Mouse (Mus musculus): ENCODE data around the gene Ugt1a10. TPM values are rescaled to one million over a fixed set of nuclear protein-coding genes. Genes with fewer than 3 reads are reported as not detected.
"Not testable (repeated sequence)": the region's sequence is repeated elsewhere in the genome, so short reads cannot be mapped to it uniquely, and the experiment has no call there.

Gene Ugt1a10
- total and polyA plus RNA-seq, 2 experiments from 2014 or later, result not detected

GRCm38 (mm10) chr1:88218591-88218990 is 163.4 kb downstream of the Ugt1a10 start:
- Histone ChIP-seq H3K4me2 (ENCODE audit: low read depth, low read length, poor library complexity, severe bottlenecking) (no peak overlapping the region), H3K9me3 (ENCODE audit: low read length) (peaks cover 28% of the 10 kb centered on the region), H3K27ac (ENCODE audit: low read depth, low read length) (no peak overlapping the region), H3K4me3 (ENCODE audit: low read depth, low read length) (no peak overlapping the region), H3K36me3 (ENCODE audit: insufficient read depth, low read length) (no peaks in the 10 kb centered on the region), H3K4me1 (ENCODE audit: insufficient read depth, low read length) (no peaks in the 10 kb centered on the region), H3K9ac (replicated peaks; ENCODE audit: low read length, poor library complexity, severe bottlenecking) (no peak overlapping the region), H3K27me3 (ENCODE audit: insufficient read depth, low read length) (no peaks in the 10 kb centered on the region)
- no peak for ATAC-seq (ENCODE audit: low FRiP score)
- peak; percentile 3 for DNase-seq (ENCODE audit: low spot score)
- TF ChIP-seq CTCF (IDR thresholded peaks at IDR 0.05), result no peak
- 47% methylated on average over 4 of the region's 4 CpGs for WGBS

DNA sequence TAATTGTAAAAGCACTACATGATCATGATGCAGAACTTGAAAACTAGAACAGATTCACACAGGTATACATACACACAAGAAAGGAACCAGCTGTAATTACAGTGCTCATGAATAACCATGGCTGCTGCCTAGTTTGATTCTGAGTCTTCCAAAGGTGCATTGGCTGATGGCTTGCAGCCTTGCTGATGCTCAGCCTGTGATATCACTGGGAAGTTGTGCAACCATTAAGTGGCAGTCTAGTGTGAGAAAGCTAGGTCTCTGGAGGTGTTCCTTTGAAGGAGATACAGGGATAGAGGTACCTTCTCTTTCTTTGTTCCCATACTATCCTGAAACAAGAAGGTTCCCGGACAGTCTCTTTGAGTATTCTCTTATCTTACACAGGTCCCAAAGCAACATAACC is 163.9 kb downstream of the Ugt1a10 start:
- Histone ChIP-seq H3K4me1 (ENCODE audit: insufficient read depth, low read length) (no peaks in the 10 kb centered on the region), H3K36me3 (ENCODE audit: insufficient read depth, low read length) (no peaks in the 10 kb centered on the region), H3K27ac (ENCODE audit: low read depth, low read length) (no peak overlapping the region), H3K9ac (replicated peaks; ENCODE audit: low read length, poor library complexity, severe bottlenecking) (no peak overlapping the region), H3K4me2 (ENCODE audit: low read depth, low read length, poor library complexity, severe bottlenecking) (no peak overlapping the region), H3K27me3 (ENCODE audit: insufficient read depth, low read length) (no peaks in the 10 kb centered on the region), H3K4me3 (ENCODE audit: low read depth, low read length) (no peak overlapping the region), H3K9me3 (ENCODE audit: low read length) (peaks cover 23% of the 10 kb centered on the region)
- ATAC-seq (ENCODE audit: low FRiP score) (no peak), DNase-seq (ENCODE audit: low spot score) (no peak)
- TF ChIP-seq CTCF (IDR thresholded peaks at IDR 0.05), result no peak
- 21% methylated on average over 1 of the region's 1 CpGs for WGBS

- no peak for TF ChIP-seq CTCF (IDR thresholded peaks at IDR 0.05)
- Histone ChIP-seq H3K9me3 (ENCODE audit: low read length) (peaks cover 13% of the 10 kb centered on the region), H3K4me3 (ENCODE audit: low read depth, low read length) (no peak overlapping the region), H3K27ac (ENCODE audit: low read depth, low read length) (no peak overlapping the region), H3K4me1 (ENCODE audit: insufficient read depth, low read length) (no peaks in the 10 kb centered on the region), H3K27me3 (ENCODE audit: insufficient read depth, low read length) (no peaks in the 10 kb centered on the region), H3K4me2 (ENCODE audit: low read depth, low read length, poor library complexity, severe bottlenecking) (no peak overlapping the region), H3K9ac (replicated peaks; ENCODE audit: low read length, poor library complexity, severe bottlenecking) (no peak overlapping the region), H3K36me3 (ENCODE audit: insufficient read depth, low read length) (no peaks in the 10 kb centered on the region)
- no peak for DNase-seq (ENCODE audit: low spot score)
- ATAC-seq (ENCODE audit: low FRiP score), result no peak
Measured at GRCm38 (mm10) chr1:88220336-88220735, 165.1 kb downstream of the Ugt1a10 start.

DNA sequence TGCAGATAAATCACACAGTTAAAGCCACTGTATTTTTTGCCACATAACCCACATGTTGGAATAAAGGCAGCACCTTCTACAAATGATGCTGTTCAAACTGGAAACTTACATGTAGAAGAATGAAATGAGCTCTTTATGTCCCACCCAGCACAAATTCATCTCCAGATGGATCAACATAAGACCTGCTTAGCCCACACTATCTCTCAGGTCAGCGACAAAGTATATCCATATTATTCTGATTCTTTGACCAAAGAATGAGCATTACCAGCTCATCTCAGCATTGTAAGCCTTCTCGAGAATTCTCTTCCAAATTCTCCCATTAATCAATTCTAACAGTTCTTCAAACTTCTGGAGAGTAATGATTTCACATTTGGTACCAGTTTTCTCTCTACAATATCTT is 167.0 kb downstream of the Ugt1a10 start:
- Histone ChIP-seq H3K36me3 (ENCODE audit: insufficient read depth, low read length) (no peaks in the 10 kb centered on the region), H3K4me1 (ENCODE audit: insufficient read depth, low read length) (no peaks in the 10 kb centered on the region), H3K27me3 (ENCODE audit: insufficient read depth, low read length) (no peaks in the 10 kb centered on the region), H3K9me3 (ENCODE audit: low read length) (peaks cover 24% of the 10 kb centered on the region), H3K27ac (ENCODE audit: low read depth, low read length) (no peak overlapping the region), H3K4me3 (ENCODE audit: low read depth, low read length) (no peak overlapping the region), H3K4me2 (ENCODE audit: low read depth, low read length, poor library complexity, severe bottlenecking) (no peak overlapping the region), H3K9ac (replicated peaks; ENCODE audit: low read length, poor library complexity, severe bottlenecking) (no peak overlapping the region)
- WGBS, result 49% methylated on average over 2 of the region's 2 CpGs
- no peak for TF ChIP-seq CTCF (IDR thresholded peaks at IDR 0.05)
- ATAC-seq (ENCODE audit: low FRiP score), result no peak
- DNase-seq (ENCODE audit: low spot score), result no peak

DNA sequence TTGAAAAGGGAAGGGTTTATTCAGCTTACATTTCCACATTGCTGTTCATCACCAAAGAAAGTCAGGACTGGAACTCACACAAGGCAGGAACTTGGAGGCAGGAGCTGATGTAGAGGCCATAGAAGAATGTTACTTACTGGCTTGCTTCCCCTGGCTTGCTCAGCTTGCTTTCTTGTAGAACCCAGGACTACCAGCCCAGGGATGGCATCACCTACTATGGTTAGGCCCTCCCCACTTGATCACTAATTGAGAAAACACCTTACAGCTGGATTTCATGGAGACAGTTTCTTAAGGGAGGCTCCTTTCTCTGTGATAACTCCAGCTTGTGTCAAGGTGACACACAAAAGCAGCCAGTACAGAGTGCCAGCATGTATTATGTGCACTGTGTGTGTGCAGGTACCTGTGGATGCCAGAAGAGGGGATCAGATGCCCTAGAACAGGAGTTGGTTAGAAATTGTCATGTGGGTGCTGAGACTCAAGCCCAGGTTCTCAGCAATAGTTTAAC is 167.9 kb downstream of the Ugt1a10 start:
- H3K4me3 ChIP-seq (ENCODE audit: low read depth, low read length); H3K27me3 ChIP-seq (ENCODE audit: insufficient read depth, low read length); ATAC-seq (ENCODE audit: low FRiP score); H3K4me1 ChIP-seq (ENCODE audit: insufficient read depth, low read length); H3K27ac ChIP-seq (ENCODE audit: low read depth, low read length); H3K4me2 ChIP-seq (ENCODE audit: low read depth, low read length, poor library complexity, severe bottlenecking); H3K9ac ChIP-seq (replicated peaks; ENCODE audit: low read length, poor library complexity, severe bottlenecking); DNase-seq (ENCODE audit: low spot score); H3K36me3 ChIP-seq (ENCODE audit: insufficient read depth, low read length): not testable (repeated sequence)
- peaks cover 32% of the 10 kb centered on the region for H3K9me3 ChIP-seq (ENCODE audit: low read length)

- Histone ChIP-seq H3K4me3 (ENCODE audit: low read depth, low read length) (no peak overlapping the region), H3K9me3 (ENCODE audit: low read length) (peaks cover 38% of the 10 kb centered on the region), H3K4me1 (ENCODE audit: insufficient read depth, low read length) (no peaks in the 10 kb centered on the region), H3K9ac (replicated peaks; ENCODE audit: low read length, poor library complexity, severe bottlenecking) (no peak overlapping the region), H3K27me3 (ENCODE audit: insufficient read depth, low read length) (no peaks in the 10 kb centered on the region), H3K27ac (ENCODE audit: low read depth, low read length) (no peak overlapping the region), H3K36me3 (ENCODE audit: insufficient read depth, low read length) (no peaks in the 10 kb centered on the region), H3K4me2 (ENCODE audit: low read depth, low read length, poor library complexity, severe bottlenecking) (no peak overlapping the region)
- DNase-seq (ENCODE audit: low spot score) (no peak), ATAC-seq (ENCODE audit: low FRiP score) (no peak)
- TF ChIP-seq CTCF (IDR thresholded peaks at IDR 0.05), result no peak
- whole genome bisulfite sequencing, result 48% methylated on average over 1 of the region's 1 CpGs
Measured at GRCm38 (mm10) chr1:88223591-88223990, 168.4 kb downstream of the Ugt1a10 start.
